Mouse (Mus musculus) neural tube, embryonic 11.5 days (tissue): Measurements from ENCODE around the gene Tgm2. TPM values are rescaled to one million over a fixed set of nuclear protein-coding genes. Genes with fewer than 3 reads are reported as not detected.

Experiments used
- ATAC-seq: fragments of 200-750 bp; cut with Nextera tagmentation; 2 replicates; pipeline ENCODE4 v1.8.0; 2017; ENCODE audit warnings: moderate number of reproducible peaks, mild to moderate bottlenecking, moderate TSS enrichment, moderate library complexity; ENCODE audit not compliant: insufficient read depth, low FRiP score, low TSS enrichment
- DNase-seq: peaks from one replicate; pipeline ENCODE4 v3.0.0-alpha.2; 2015; ENCODE audit warnings: low spot score
- H3K27ac ChIP-seq: fragments of 300-500 bp; sonication (generic); 2 replicates; pipeline ENCODE4 v1.5.1; 2014; ENCODE audit warnings: low read depth, mild to moderate bottlenecking, low read length
- H3K27me3 ChIP-seq: fragments of 300-500 bp; sonication (generic); 2 replicates; pipeline ENCODE4 v1.6.1; 2014; ENCODE audit warnings: mild to moderate bottlenecking, low read length, mixed read lengths; ENCODE audit not compliant: control insufficient read depth, insufficient read depth
- H3K36me3 ChIP-seq: fragments of 300-500 bp; sonication (generic); 2 replicates; pipeline ENCODE4 v1.6.1; 2014; ENCODE audit warnings: mild to moderate bottlenecking, low read length, moderate library complexity, mixed read lengths; ENCODE audit not compliant: control insufficient read depth, insufficient read depth
- H3K4me1 ChIP-seq: fragments of 300-500 bp; sonication (generic); 2 replicates; pipeline ENCODE4 v1.6.1; 2014; ENCODE audit warnings: low read length, mixed read lengths; ENCODE audit not compliant: control insufficient read depth, insufficient read depth
- H3K4me2 ChIP-seq: fragments of 300-500 bp; sonication (generic); 2 replicates; pipeline ENCODE4 v1.6.1; 2014; ENCODE audit warnings: low read depth, mild to moderate bottlenecking, moderate library complexity
- H3K4me3 ChIP-seq: fragments of 300-500 bp; sonication (generic); 2 replicates; pipeline ENCODE4 v1.5.1; 2014; ENCODE audit warnings: low read depth, low read length
- H3K9ac ChIP-seq: fragments of 300-500 bp; sonication (generic); 2 replicates; pipeline ENCODE4 v1.6.1; 2014; ENCODE audit warnings: mild to moderate bottlenecking, low read length
- H3K9me3 ChIP-seq: fragments of 300-500 bp; sonication (generic); 2 replicates; pipeline ENCODE4 v1.6.1; 2016; ENCODE audit warnings: low read length; ENCODE audit not compliant: control insufficient read depth
- WGBS: fragments of 180-500 bp; shearing (Covaris S2); extraction: QIAGEN DNeasy Blood & Tissue Kit; methylation state at CpG from one replicate; pipeline ENCODE4 v1.1.7; 2014; 5-methylcytosine and 5-hydroxymethylcytosine counted together
- polyA plus RNA-seq: library from polyadenylated mRNA; unstranded; fragments of >200 nt; fragmentation: Nextera tagmentation; extraction: Ambion mirVana; gene quantifications from 2 replicates; pipeline ENCODE4 v1.2.1, GENCODE M21; 2014

Gene Tgm2
- polyA plus RNA-seq, 1 experiment from 2014 or later: 5.3 TPM

- no peak for ATAC-seq
- peaks cover 8% of the 10 kb centered on the region; the same call in 1 of the 2 replicates for H3K4me1 ChIP-seq
- peaks cover 6% of the 10 kb centered on the region; the same call in 1 of the 2 replicates for H3K27me3 ChIP-seq
- H3K4me2 ChIP-seq: no peak overlapping the region
- no peaks in the 10 kb centered on the region for H3K9me3 ChIP-seq
- H3K9ac ChIP-seq: no peak overlapping the region
- WGBS: 90% methylated on average over 7 of the region's 7 CpGs
- no peak for DNase-seq
- no peak overlapping the region for H3K27ac ChIP-seq
- H3K36me3 ChIP-seq: no peaks in the 10 kb centered on the region
- H3K4me3 ChIP-seq: no peak overlapping the region
Observed at GRCm38 (mm10) chr2:158141690-158142440, 4.4 kb downstream of the Tgm2 start.

GRCm38 (mm10) chr2:158141271-158141670 lies 5.0 kb downstream of the Tgm2 start:
- H3K4me3 ChIP-seq: no peak overlapping the region
- H3K4me2 ChIP-seq: no peak overlapping the region
- no peak overlapping the region for H3K27ac ChIP-seq
- no peak overlapping the region for H3K9ac ChIP-seq
- DNase-seq (no peak), ATAC-seq (no peak)
- no peaks in the 10 kb centered on the region for H3K36me3 ChIP-seq
- 81% methylated on average over 7 of the region's 7 CpGs for WGBS
- no peaks in the 10 kb centered on the region for H3K9me3 ChIP-seq
- H3K4me1 ChIP-seq: peaks cover 8% of the 10 kb centered on the region; the same call in 1 of the 2 replicates
- peaks cover 6% of the 10 kb centered on the region; the same call in 1 of the 2 replicates for H3K27me3 ChIP-seq

DNA sequence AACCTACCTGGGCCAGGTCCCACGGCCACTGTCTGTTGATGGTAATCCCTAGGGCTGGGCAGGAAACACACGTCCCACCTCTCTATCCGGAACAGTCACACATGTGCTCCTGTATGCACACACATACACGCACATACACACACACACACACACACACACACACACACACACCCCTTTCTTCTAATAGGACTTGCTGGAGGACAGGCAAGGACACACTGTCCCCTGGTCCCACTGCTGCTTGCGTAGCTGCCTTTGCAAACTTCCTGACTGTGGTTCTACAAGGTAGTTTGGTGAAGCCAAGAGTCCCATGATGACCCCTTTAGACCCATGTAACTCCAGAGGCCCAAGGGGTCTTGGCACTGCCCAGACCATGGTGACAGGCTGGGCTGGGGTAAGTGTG lies 5.6 kb downstream of the Tgm2 start:
- H3K9ac ChIP-seq: no peak overlapping the region

GRCm38 (mm10) chr2:158139628-158140027 lies 6.6 kb downstream of the Tgm2 start:
- H3K9me3 ChIP-seq: no peaks in the 10 kb centered on the region
- DNase-seq: no peak
- H3K4me1 ChIP-seq: peaks cover 5% of the 10 kb centered on the region; the same call in 1 of the 2 replicates
- H3K27ac ChIP-seq: no peak overlapping the region
- 38% methylated on average over 7 of the region's 7 CpGs for WGBS
- no peak overlapping the region for H3K4me2 ChIP-seq
- H3K9ac ChIP-seq: no peak overlapping the region
- no peaks in the 10 kb centered on the region for H3K27me3 ChIP-seq
- no peak overlapping the region for H3K4me3 ChIP-seq
- ATAC-seq: no peak
- no peaks in the 10 kb centered on the region for H3K36me3 ChIP-seq

More for the DNA sequence above, 5.6 kb downstream of the Tgm2 start:
- ATAC-seq (no peak), DNase-seq (no peak)
- Histone ChIP-seq H3K4me2 (no peak overlapping the region), H3K4me3 (no peak overlapping the region), H3K27ac (no peak overlapping the region), H3K9me3 (no peaks in the 10 kb centered on the region), H3K36me3 (no peaks in the 10 kb centered on the region), H3K4me1 (peaks cover 5% of the 10 kb centered on the region; the same call in 1 of the 2 replicates), H3K27me3 (peaks cover 1% of the 10 kb centered on the region; the same call in 1 of the 2 replicates)
- WGBS: 91% methylated on average over 5 of the region's 5 CpGs

- no peak overlapping the region for H3K4me2 ChIP-seq
- no peak overlapping the region for H3K4me3 ChIP-seq
- H3K27ac ChIP-seq: no peak overlapping the region
- H3K9me3 ChIP-seq: no peaks in the 10 kb centered on the region
- no peaks in the 10 kb centered on the region for H3K27me3 ChIP-seq
- no peak for ATAC-seq
- DNase-seq: no peak
- no peaks in the 10 kb centered on the region for H3K36me3 ChIP-seq
- 93% methylated on average over 9 of the region's 9 CpGs for WGBS
- no peak overlapping the region for H3K9ac ChIP-seq
- peaks cover 5% of the 10 kb centered on the region; the same call in 1 of the 2 replicates for H3K4me1 ChIP-seq
Observed at GRCm38 (mm10) chr2:158138778-158139177, 7.5 kb downstream of the Tgm2 start.

DNA sequence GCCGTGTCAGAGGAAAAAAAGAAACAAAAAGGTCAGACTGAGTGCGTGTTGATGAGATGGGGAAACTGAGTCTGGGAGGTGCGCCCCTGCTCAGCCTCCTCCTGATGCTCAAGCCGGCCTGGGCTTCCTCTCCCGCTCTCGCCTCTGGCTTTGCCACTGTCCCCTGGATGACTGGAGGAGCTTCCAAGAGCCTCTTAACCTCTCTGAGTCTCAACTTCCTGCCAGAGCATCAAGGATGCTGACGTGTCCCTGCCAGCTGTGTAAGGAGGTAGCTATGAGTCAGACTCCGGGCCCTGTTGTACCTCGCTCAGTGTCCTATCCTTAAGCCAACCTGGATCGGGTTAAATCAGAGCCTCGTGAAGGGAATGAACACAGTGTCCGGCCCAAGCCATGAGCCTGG lies 8.5 kb downstream of the Tgm2 start:
- H3K4me3 ChIP-seq: no peak overlapping the region
- 87% methylated on average over 12 of the region's 12 CpGs for WGBS
- ATAC-seq: no peak
- no peak overlapping the region for H3K9ac ChIP-seq
- H3K4me2 ChIP-seq: no peak overlapping the region
- no peaks in the 10 kb centered on the region for H3K27me3 ChIP-seq
- no peaks in the 10 kb centered on the region for H3K36me3 ChIP-seq
- no peak for DNase-seq
- no peaks in the 10 kb centered on the region for H3K4me1 ChIP-seq
- H3K27ac ChIP-seq: no peak overlapping the region
- H3K9me3 ChIP-seq: no peaks in the 10 kb centered on the region

DNA sequence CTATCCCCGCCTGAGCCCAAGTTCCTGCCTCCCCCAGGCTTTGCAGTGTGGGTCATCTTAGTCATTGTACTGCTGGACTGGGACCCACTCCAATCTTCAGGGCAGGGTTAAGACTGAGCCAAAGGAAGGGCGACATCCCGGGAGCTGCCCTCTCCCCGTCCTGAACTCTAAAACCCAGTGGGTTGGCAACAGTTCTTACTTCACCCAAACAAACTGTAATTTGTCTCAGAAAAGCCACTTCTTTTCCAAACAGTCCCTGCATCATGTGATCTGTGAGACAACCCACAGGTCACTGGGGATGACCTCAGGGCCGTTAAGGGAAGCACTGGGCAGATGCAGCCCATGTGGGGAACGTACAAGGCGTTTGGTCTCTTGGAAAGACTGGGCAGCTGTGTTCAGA lies 10.0 kb downstream of the Tgm2 start:
- Histone ChIP-seq H3K9ac (no peak overlapping the region), H3K27ac (no peak overlapping the region), H3K9me3 (no peaks in the 10 kb centered on the region), H3K4me3 (no peak overlapping the region), H3K4me1 (no peaks in the 10 kb centered on the region), H3K27me3 (no peaks in the 10 kb centered on the region), H3K4me2 (no peak overlapping the region), H3K36me3 (no peaks in the 10 kb centered on the region)
- 50% methylated on average over 7 of the region's 7 CpGs for WGBS
- ATAC-seq: no peak
- DNase-seq: no peak

DNA sequence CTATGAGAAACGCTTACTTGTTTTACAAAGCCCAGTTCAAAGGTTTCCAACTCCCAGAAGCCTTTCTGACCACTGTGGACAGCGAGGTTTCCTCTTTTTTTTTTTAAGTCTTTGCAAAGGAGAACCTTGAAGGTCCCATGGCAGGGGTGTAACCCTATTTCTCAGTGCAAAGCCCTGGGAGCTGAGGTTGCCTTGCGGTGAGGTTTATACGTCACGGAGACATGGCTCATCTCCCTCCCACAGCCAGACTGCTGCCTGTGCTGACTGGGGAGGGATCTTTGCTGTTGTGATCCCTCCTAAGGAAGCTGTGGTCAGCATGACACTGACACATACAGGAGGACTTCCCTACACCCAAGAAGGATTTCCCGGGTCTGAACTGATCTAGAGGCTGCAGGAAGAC lies 13.2 kb downstream of the Tgm2 start:
- peaks cover 5% of the 10 kb centered on the region; the same call in 1 of the 2 replicates for H3K4me1 ChIP-seq
- no peak for ATAC-seq
- WGBS: 75% methylated on average over 6 of the region's 6 CpGs

GRCm38 (mm10) chr2:158132320-158132719 lies 13.9 kb downstream of the Tgm2 start:
- DNase-seq: no peak
- Histone ChIP-seq H3K4me3 (no peak overlapping the region), H3K27ac (no peak overlapping the region), H3K4me1 (peaks cover 5% of the 10 kb centered on the region; the same call in 1 of the 2 replicates), H3K9ac (no peak overlapping the region), H3K27me3 (no peaks in the 10 kb centered on the region), H3K36me3 (no peaks in the 10 kb centered on the region), H3K9me3 (no peaks in the 10 kb centered on the region), H3K4me2 (no peak overlapping the region)
- ATAC-seq: no peak
- 88% methylated on average over 10 of the region's 10 CpGs for WGBS

More for the DNA sequence above, 13.2 kb downstream of the Tgm2 start:
- H3K36me3 ChIP-seq: no peaks in the 10 kb centered on the region
- no peak overlapping the region for H3K27ac ChIP-seq
- H3K9me3 ChIP-seq: no peaks in the 10 kb centered on the region
- DNase-seq: no peak
- H3K27me3 ChIP-seq: no peaks in the 10 kb centered on the region
- no peak overlapping the region for H3K9ac ChIP-seq
- no peak overlapping the region for H3K4me2 ChIP-seq
- H3K4me3 ChIP-seq: no peak overlapping the region
